Mouse (Mus musculus): ENCODE measurements around the gene Hist1h4b.
"Not testable (repeated sequence)": the region's sequence is repeated elsewhere in the genome, so short reads cannot be mapped to it uniquely, and the experiment has no call there.

Gene Hist1h4b

GRCm38 (mm10) chr13:23757211-23757773 is 479 bp downstream of the Hist1h4b start:
- peak; percentile 73 for DNase-seq (ENCODE audit: low read depth, low spot score)

DNA sequence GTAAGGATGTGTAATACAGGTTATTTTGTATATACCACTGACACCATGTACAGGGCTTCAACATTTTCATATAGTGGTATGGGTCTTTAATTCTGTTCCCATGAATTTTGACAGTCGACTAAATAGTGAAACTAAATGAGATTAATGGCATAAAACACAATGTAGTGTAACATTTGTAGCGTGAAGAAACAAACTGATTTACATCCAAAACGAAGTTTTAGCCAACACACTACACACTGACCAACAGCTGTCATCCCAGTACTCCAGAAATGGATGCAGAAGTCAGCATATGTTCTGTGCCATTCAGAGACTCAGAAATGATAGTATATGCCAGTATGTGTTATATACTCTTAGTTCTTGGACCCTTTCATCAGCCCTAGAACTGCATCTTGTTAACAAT is 1.1 kb downstream of the Hist1h4b start:
- DNase-seq (ENCODE audit: low read depth, low spot score), result no peak

DNA sequence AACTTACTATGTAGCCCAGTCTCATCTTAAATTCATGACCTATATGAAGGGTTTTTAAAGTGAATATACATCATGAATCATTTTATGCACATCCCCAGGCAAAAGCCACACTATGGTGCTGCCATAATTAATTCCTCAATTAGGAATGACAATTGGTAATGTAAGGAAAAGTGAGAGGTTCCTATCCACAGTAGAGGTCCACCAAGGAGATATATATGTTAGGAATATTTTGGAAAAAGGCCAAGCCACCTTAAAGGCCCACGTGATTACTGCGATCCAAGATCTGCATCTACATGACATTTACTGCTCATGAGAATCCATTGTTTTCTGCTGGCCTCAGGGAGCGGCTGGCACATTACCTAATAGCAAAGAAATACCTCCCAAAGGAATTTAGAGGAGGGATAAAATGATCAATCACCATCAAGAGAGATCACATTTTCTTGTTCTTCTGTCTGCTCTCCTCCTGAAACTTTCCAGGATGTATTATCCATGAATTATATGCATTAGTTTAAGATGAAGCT is 2.5 kb downstream of the Hist1h4b start:
- DNase-seq (ENCODE audit: low read depth, low spot score), result no peak

GRCm38 (mm10) chr13:23759916-23760239 is 3.1 kb downstream of the Hist1h4b start:
- no peak for DNase-seq (ENCODE audit: low read depth, low spot score)

GRCm38 (mm10) chr13:23760240-23760971 is 3.6 kb downstream of the Hist1h4b start:
- peak; percentile 66 for DNase-seq (ENCODE audit: low read depth, low spot score)

DNA sequence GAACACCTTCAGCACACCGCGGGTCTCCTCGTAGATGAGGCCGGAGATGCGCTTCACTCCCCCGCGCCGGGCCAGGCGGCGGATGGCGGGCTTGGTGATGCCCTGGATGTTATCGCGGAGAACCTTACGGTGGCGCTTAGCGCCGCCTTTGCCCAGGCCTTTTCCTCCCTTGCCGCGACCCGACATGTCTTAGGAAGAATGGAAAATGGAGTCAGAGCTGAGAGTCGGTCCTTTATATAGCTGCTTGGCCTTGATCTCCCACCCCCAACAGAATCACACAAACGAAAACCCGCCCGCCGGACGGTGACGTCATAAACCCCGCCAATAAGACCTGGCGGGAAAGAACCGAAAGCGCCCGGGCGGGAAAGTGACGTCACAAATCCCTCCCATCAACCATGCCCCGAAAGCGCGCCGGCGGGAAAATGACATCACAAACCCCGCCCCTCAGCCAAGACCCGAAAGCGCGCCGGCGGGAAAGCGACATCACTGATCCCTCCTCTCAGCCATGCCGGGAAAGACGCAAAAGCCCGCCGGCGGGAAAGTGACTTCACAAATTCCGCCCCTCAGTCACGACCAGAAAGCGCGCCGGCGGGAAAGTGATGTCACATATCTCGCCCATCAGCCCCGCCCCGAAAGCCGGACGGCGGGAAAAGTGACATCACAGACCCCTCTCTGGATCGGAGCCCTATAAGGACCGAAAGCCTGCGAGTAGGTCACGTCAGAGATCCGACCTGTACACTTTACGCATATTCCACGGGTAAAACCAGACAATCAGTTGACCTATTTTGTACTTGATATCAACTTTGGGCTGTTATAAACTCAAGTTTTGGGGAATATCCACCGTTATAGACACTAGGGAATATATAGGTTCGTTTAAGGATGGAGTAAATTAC is 4.4 kb downstream of the Hist1h4b start, which contains the start of gene Hist1h4a:
TSS of gene Hist1h4a (minus strand) at position 259 of the 893 bp plus-strand sequence.
- DNase-seq (ENCODE audit: low read depth, low spot score), result peak; percentile 99

- DNase-seq (ENCODE audit: low read depth, low spot score), result peak; percentile 90
Observed at GRCm38 (mm10) chr13:23761871-23762821, 5.3 kb downstream of the Hist1h4b start, which contains the start of gene Hist1h3a. TSS of gene Hist1h3a (minus strand) at chr13:23762386.

- no peak for DNase-seq (ENCODE audit: low read depth, low spot score)
Observed at GRCm38 (mm10) chr13:23763242-23763585, 6.4 kb downstream of the Hist1h4b start.

DNA sequence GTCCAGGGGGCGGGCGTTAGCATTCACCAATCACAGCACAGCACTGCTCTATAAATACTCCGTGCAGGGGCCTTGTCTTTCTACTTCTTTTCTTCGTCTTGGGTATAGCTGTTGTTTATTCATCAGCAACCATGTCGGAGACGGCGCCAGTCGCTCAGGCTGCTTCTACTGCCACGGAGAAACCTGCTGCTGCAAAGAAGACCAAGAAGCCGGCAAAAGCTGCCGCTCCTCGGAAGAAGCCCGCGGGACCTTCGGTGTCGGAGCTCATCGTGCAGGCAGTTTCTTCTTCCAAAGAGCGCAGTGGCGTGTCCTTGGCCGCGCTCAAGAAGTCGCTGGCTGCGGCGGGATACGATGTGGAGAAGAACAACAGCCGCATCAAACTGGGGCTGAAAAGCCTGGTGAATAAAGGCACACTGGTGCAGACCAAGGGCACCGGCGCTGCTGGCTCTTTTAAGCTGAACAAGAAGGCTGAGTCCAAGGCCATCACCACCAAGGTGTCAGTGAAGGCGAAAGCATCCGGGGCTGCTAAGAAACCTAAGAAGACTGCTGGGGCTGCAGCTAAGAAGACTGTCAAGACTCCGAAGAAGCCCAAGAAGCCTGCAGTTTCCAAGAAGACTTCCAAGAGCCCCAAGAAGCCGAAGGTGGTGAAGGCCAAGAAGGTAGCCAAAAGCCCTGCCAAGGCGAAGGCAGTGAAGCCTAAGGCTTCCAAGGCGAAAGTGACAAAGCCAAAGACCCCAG is 6.9 kb downstream of the Hist1h4b start, which contains the start of gene Hist1h1a:
TSS of gene Hist1h1a (plus strand) at position 81 of the 738 bp plus-strand sequence.
- DNase-seq (ENCODE audit: low read depth, low spot score), result peak; percentile 94

DNA sequence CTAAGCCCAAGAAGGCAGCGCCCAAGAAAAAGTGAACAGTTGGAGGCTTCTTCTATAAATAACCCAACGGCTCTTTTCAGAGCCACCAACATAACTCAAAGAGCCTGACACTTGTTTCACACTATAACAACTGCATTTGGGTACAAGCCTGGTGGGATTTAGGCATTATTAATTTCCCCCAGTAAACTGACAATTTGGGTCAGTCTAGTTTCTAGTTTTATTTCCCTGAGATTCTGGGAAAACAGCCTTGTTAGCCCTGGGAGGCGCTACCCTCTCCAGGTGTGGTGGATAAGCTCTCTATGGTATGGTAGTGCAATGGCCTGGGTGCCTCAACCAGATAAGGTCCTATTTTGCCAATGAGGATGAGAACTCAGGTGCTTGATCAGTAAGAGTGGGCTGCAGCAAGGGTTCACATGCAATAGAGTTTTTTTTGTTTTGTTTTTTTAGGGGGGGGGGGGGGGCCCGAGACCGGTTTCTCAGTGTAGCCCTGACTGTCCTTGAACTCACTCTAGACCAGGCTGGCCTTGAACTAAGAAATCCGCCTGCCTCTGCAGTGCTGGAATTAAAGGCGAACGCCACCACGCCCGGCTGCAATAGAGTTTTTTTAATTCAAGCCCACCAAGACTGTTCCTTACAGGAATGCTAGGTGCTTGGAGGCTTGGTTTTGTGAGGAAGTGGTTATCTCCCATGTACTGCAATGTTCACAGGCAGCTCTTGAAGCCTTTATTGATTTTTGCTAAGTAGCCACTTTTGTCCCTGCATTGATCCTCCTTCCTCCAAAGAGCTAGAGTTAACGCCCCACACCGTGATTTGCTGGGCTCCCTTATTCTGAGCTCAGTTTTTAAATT is 7.7 kb downstream of the Hist1h4b start:
- no peak for DNase-seq (ENCODE audit: low read depth, low spot score)

GRCm38 (mm10) chr13:23765172-23765513 is 8.3 kb downstream of the Hist1h4b start:
- no peak for DNase-seq (ENCODE audit: low read depth, low spot score)

DNA sequence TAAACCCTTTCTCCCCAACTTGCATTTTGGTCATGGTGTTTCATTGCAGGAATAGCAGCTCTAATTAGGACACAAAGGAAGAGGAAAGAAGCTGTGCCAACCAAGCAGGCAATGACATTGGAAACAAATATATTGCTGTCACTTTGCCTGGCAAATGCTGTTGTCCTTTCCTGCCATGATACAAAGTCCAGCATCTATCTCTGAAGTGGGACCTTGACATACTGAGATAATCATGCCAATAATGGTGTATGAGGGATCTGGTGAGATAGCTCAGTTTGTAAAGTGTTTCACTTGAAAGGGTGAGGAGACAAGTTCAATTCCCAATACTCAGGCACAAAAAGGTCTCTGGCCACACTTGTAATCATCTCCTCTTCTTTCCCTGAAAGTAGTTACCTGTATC is 10.0 kb downstream of the Hist1h4b start:
- DNase-seq (ENCODE audit: low read depth, low spot score), result no peak

- DNase-seq (ENCODE audit: low read depth, low spot score), result no peak
Observed at GRCm38 (mm10) chr13:23768834-23769397, 12.1 kb downstream of the Hist1h4b start.

- not testable (repeated sequence) for DNase-seq (ENCODE audit: low read depth, low spot score)
Observed at GRCm38 (mm10) chr13:23769613-23770012, 12.8 kb downstream of the Hist1h4b start, which contains the start of gene Trim38. TSS of gene Trim38 (plus strand) at chr13:23769913.

DNA sequence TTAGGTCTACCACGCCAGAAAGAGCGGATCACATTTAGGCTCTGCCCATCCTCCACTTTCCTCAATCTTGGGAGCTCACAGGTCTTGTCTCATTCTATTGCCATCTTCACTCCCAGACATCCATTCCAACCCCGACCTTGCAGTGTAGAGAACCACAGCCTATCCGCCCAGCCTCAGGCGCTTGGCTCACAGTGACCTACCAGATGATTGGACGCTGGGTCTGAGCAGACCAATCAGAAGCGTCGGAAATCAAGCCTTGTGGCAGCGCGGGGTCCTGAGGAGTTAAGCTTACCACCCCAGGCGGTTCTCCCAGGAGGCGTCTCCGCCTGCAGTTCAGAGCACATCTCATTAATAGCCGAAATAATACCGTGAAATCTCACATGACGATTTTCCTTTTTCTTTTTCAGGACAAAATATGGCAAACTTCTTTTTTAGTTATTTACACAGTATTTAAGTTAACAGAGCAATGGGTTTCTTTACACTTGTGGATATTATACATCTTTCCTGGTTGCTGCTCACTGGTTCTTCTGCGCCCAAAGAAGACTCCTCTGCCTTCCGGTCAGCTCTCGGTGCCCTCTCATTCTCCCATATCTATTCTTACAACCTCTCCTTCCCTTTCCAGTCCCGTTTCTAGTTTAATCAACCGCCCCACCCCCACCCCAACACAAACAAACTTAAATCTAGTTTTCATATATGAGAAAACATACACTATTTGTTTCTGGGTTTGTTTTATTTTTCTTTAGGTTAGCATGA is 15.9 kb downstream of the Hist1h4b start:
- peak; percentile 72 for DNase-seq (ENCODE audit: low read depth, low spot score)

GRCm38 (mm10) chr13:23778339-23778738 is 21.5 kb downstream of the Hist1h4b start:
- DNase-seq (ENCODE audit: low read depth, low spot score), result no peak

- no peak for DNase-seq (ENCODE audit: low read depth, low spot score)
Observed at GRCm38 (mm10) chr13:23779025-23779424, 22.2 kb downstream of the Hist1h4b start.

- peak; percentile 70 for DNase-seq (ENCODE audit: low read depth, low spot score)
Observed at GRCm38 (mm10) chr13:23792520-23792919, 35.7 kb downstream of the Hist1h4b start.
